Mouse (Mus musculus): ENCODE results near the gene Vcan. TPM values are rescaled to one million over a fixed set of nuclear protein-coding genes. Genes with fewer than 3 reads are reported as not detected.
A peak's percentile ranks its signal among the peaks of the same experiment; 100 is the strongest.

Gene Vcan
- total RNA-seq, 2 experiments from 2014 or later, result 3.1 to 5.7 TPM

GRCm38 (mm10) chr13:89742686-89743200 lies 434 bp upstream of the Vcan start:
- no peak for DNase-seq
- intact Hi-C loops (cut with DNase I), result loop anchor here (10.0 kb wide), 1 partner anchor 352 kb away; no protein-coding TSS in a partner anchor
- H3K27ac ChIP-seq, result peak overlapping the region; percentile 63
- no peak for TF ChIP-seq CTCF (IDR thresholded peaks at IDR 0.05)
- peak overlapping the region; percentile 86 for H3K4me3 ChIP-seq

GRCm38 (mm10) chr13:89741116-89741551 lies 1.2 kb downstream of the Vcan start:
- TF ChIP-seq CTCF (IDR thresholded peaks at IDR 0.05), result no peak
- Histone ChIP-seq H3K4me3 (peak overlapping the region; percentile 86), H3K27ac (peak overlapping the region; percentile 83)
- intact Hi-C loops (cut with DNase I), result loop anchor here (10.0 kb wide), 1 partner anchor 354 kb away; no protein-coding TSS in a partner anchor
- peak; percentile 48 for DNase-seq

- Histone ChIP-seq H3K27ac (peak overlapping the region; percentile 83), H3K4me3 (peak overlapping the region; percentile 86)
- intact Hi-C loops (cut with DNase I), result loop anchor here (10.0 kb wide), 1 partner anchor 354 kb away; no protein-coding TSS in a partner anchor
- DNase-seq, result peak; percentile 72
- peak; percentile 60 for TF ChIP-seq CTCF (IDR thresholded peaks at IDR 0.05)
These were observed 1.8 kb downstream of the Vcan start for GRCm38 (mm10) chr13:89740243-89741115.

- Histone ChIP-seq H3K4me3 (peak overlapping the region; percentile 86), H3K27ac (peak overlapping the region; percentile 83)
- DNase-seq, result peak; percentile 27
- TF ChIP-seq CTCF (IDR thresholded peaks at IDR 0.05), result no peak
- intact Hi-C loops (cut with DNase I), result loop anchor here (10.0 kb wide), 1 partner anchor 355 kb away; no protein-coding TSS in a partner anchor
These were observed 2.5 kb downstream of the Vcan start for GRCm38 (mm10) chr13:89739696-89740242.

GRCm38 (mm10) chr13:89738776-89739695 lies 3.3 kb downstream of the Vcan start:
- peak overlapping the region; percentile 83 for H3K27ac ChIP-seq
- intact Hi-C loops (cut with DNase I), result no loop called here
- TF ChIP-seq CTCF (IDR thresholded peaks at IDR 0.05), result no peak
- DNase-seq, result peak; percentile 94
- H3K4me3 ChIP-seq, result peak overlapping the region; percentile 86

GRCm38 (mm10) chr13:89738275-89738674 lies 4.0 kb downstream of the Vcan start:
- Histone ChIP-seq H3K27ac (peak overlapping the region; percentile 83; the same call in 1 of the 2 replicates), H3K4me3 (no peak overlapping the region)
- intact Hi-C loops (cut with DNase I), result no loop called here
- DNase-seq, result no peak
- TF ChIP-seq CTCF (IDR thresholded peaks at IDR 0.05), result no peak

GRCm38 (mm10) chr13:89735111-89735510 lies 7.2 kb downstream of the Vcan start:
- H3K27ac ChIP-seq, result no peak overlapping the region
- TF ChIP-seq CTCF (IDR thresholded peaks at IDR 0.05), result no peak

GRCm38 (mm10) chr13:89726492-89726891 lies 15.8 kb downstream of the Vcan start:
- intact Hi-C loops (cut with DNase I), result no loop called here
- TF ChIP-seq CTCF (IDR thresholded peaks at IDR 0.05), result no peak

More at GRCm38 (mm10) chr13:89735111-89735510, 7.2 kb downstream of the Vcan start:
- no peak overlapping the region for H3K4me3 ChIP-seq
- DNase-seq, result no peak
- intact Hi-C loops (cut with DNase I), result no loop called here

GRCm38 (mm10) chr13:89720497-89720896 lies 21.8 kb downstream of the Vcan start:
- Histone ChIP-seq H3K27ac (no peak overlapping the region), H3K4me3 (no peak overlapping the region)
- TF ChIP-seq CTCF (IDR thresholded peaks at IDR 0.05), result peak; percentile 17; the same call in 1 of the 2 replicates
- intact Hi-C loops (cut with DNase I), result no loop called here
- DNase-seq, result no peak

More at GRCm38 (mm10) chr13:89726492-89726891, 15.8 kb downstream of the Vcan start:
- DNase-seq, result no peak
- Histone ChIP-seq H3K27ac (no peak overlapping the region), H3K4me3 (no peak overlapping the region)

- no peak for TF ChIP-seq CTCF (IDR thresholded peaks at IDR 0.05)
- Histone ChIP-seq H3K27ac (no peak overlapping the region), H3K4me3 (no peak overlapping the region)
- intact Hi-C loops (cut with DNase I), result no loop called here
- DNase-seq, result no peak
These were observed 32.7 kb downstream of the Vcan start for GRCm38 (mm10) chr13:89709497-89710201.

All from gastrocnemius, adult 2 months (tissue).